Mouse (Mus musculus) mouse embryonic stem cell (cell line): ENCODE measurements around the gene Ksr1.

Experiments
- in situ Hi-C, 2 experiments: fragments of 300-500 bp; cut with MboI; formaldehyde crosslinking; loops; 1 replicate in 1 of 2; 3 replicates in 1 of 2; pipeline ENCODE4 v1.14.3; 2019 to 2020; ENCODE audit warnings: low sequenced_read_pairs in 2 of 2, low pct_unique_long_range_greater_than_20kb in 1 of 2, mixed read lengths in 1 of 2; ENCODE audit not compliant: unreplicated experiment in 1 of 2

Ksr1 gene

GRCm38 (mm10) chr11:79080965-79081891, 65.0 kb downstream of the Ksr1 start:
- in situ Hi-C loops, result no loop called here

- in situ Hi-C loops, result no loop called here
Observed at GRCm38 (mm10) chr11:79080081-79080480, 66.1 kb downstream of the Ksr1 start.

GRCm38 (mm10) chr11:79076484-79076883, 69.7 kb downstream of the Ksr1 start:
- in situ Hi-C loops, result no loop called here

GRCm38 (mm10) chr11:79075044-79075443, 71.2 kb downstream of the Ksr1 start:
- in situ Hi-C loops, result no loop called here

- in situ Hi-C loops, result no loop called here
Observed at GRCm38 (mm10) chr11:79074611-79075010, 71.6 kb downstream of the Ksr1 start.

GRCm38 (mm10) chr11:79073583-79073982, 72.6 kb downstream of the Ksr1 start:
- in situ Hi-C loops, result no loop called here

GRCm38 (mm10) chr11:79072108-79072507, 74.1 kb downstream of the Ksr1 start:
- in situ Hi-C loops, result no loop called here

GRCm38 (mm10) chr11:79071082-79071972, 74.9 kb downstream of the Ksr1 start:
- in situ Hi-C loops, result no loop called here

GRCm38 (mm10) chr11:79069453-79070153, 76.6 kb downstream of the Ksr1 start:
- in situ Hi-C loops, result no loop called here

- in situ Hi-C loops, result no loop called here
Observed at GRCm38 (mm10) chr11:79067172-79067571, 79.0 kb downstream of the Ksr1 start.

- in situ Hi-C loops, result no loop called here
Observed at GRCm38 (mm10) chr11:79066191-79066530, 80.0 kb downstream of the Ksr1 start.

GRCm38 (mm10) chr11:79065463-79066190, 80.6 kb downstream of the Ksr1 start:
- in situ Hi-C loops, result no loop called here

GRCm38 (mm10) chr11:79064311-79064710, 81.9 kb downstream of the Ksr1 start:
- in situ Hi-C loops, result no loop called here

GRCm38 (mm10) chr11:79063616-79064015, 82.6 kb downstream of the Ksr1 start:
- in situ Hi-C loops, result no loop called here

- in situ Hi-C loops, result no loop called here
Observed at GRCm38 (mm10) chr11:79062897-79063296, 83.3 kb downstream of the Ksr1 start.

GRCm38 (mm10) chr11:79061839-79062238, 84.4 kb downstream of the Ksr1 start:
- in situ Hi-C loops, result no loop called here

GRCm38 (mm10) chr11:79059850-79060249, 86.4 kb downstream of the Ksr1 start:
- in situ Hi-C loops, result no loop called here

- in situ Hi-C loops, result no loop called here
Observed at GRCm38 (mm10) chr11:79059062-79059461, 87.1 kb downstream of the Ksr1 start.
